Mouse (Mus musculus) neural tube, embryonic 14.5 days (tissue): ENCODE results near the gene Cxcr5. TPM values are rescaled to one million over a fixed set of nuclear protein-coding genes. Genes with fewer than 3 reads are reported as not detected.

Experiments used
- ATAC-seq: fragments of 200-750 bp; cut with Nextera tagmentation; 2 replicates; pipeline ENCODE4 v1.8.0; 2017; ENCODE audit warnings: low read depth, mild to moderate bottlenecking, moderate TSS enrichment, moderate library complexity
- H3K27ac ChIP-seq: fragments of 300-500 bp; sonication (generic); 2 replicates; pipeline ENCODE4 v1.5.1; 2014; ENCODE audit warnings: low read depth, mild to moderate bottlenecking, control low read depth, low read length, moderate library complexity, mixed read lengths
- H3K27me3 ChIP-seq: fragments of 300-500 bp; sonication (generic); 2 replicates; pipeline ENCODE4 v1.6.1; 2014; ENCODE audit warnings: low read length; ENCODE audit not compliant: control insufficient read depth, insufficient read depth
- H3K36me3 ChIP-seq: fragments of 300-500 bp; sonication (generic); 2 replicates; pipeline ENCODE4 v1.6.1; 2014; ENCODE audit warnings: low read length, mixed read lengths; ENCODE audit not compliant: control insufficient read depth, insufficient read depth
- H3K4me1 ChIP-seq: fragments of 300-500 bp; sonication (generic); 2 replicates; pipeline ENCODE4 v1.6.1; 2014; ENCODE audit warnings: low read length; ENCODE audit not compliant: control insufficient read depth, insufficient read depth
- H3K4me2 ChIP-seq: fragments of 300-500 bp; sonication (generic); 2 replicates; pipeline ENCODE4 v1.6.1; 2014; ENCODE audit warnings: mild to moderate bottlenecking, low read depth, low read length, control low read depth
- H3K4me3 ChIP-seq: fragments of 300-500 bp; sonication (generic); 2 replicates; pipeline ENCODE4 v1.5.1; 2014; ENCODE audit warnings: low read depth, low read length, control low read depth, mixed read lengths
- H3K9ac ChIP-seq: fragments of 300-500 bp; sonication (generic); replicated peaks from 2 replicates; pipeline ENCODE4 v1.6.1; 2014; ENCODE audit warnings: low read depth, mild to moderate bottlenecking, control low read depth, low read length, mixed read lengths
- H3K9me3 ChIP-seq: fragments of 300-500 bp; sonication (generic); 2 replicates; pipeline ENCODE4 v1.6.1; 2016; ENCODE audit warnings: low read length; ENCODE audit not compliant: control insufficient read depth
- WGBS: fragments of 180-500 bp; shearing (Covaris S2); extraction: QIAGEN DNeasy Blood & Tissue Kit; methylation state at CpG from one replicate; pipeline ENCODE4 v1.1.7; 2014; 5-methylcytosine and 5-hydroxymethylcytosine counted together
- polyA plus RNA-seq: library from polyadenylated mRNA; unstranded; fragments of >200 nt; fragmentation: Nextera tagmentation; extraction: Ambion mirVana; gene quantifications from 2 replicates; pipeline ENCODE4 v1.2.1, GENCODE M21; 2014

Gene Cxcr5
- polyA plus RNA-seq, 1 experiment from 2014 or later = not detected

DNA sequence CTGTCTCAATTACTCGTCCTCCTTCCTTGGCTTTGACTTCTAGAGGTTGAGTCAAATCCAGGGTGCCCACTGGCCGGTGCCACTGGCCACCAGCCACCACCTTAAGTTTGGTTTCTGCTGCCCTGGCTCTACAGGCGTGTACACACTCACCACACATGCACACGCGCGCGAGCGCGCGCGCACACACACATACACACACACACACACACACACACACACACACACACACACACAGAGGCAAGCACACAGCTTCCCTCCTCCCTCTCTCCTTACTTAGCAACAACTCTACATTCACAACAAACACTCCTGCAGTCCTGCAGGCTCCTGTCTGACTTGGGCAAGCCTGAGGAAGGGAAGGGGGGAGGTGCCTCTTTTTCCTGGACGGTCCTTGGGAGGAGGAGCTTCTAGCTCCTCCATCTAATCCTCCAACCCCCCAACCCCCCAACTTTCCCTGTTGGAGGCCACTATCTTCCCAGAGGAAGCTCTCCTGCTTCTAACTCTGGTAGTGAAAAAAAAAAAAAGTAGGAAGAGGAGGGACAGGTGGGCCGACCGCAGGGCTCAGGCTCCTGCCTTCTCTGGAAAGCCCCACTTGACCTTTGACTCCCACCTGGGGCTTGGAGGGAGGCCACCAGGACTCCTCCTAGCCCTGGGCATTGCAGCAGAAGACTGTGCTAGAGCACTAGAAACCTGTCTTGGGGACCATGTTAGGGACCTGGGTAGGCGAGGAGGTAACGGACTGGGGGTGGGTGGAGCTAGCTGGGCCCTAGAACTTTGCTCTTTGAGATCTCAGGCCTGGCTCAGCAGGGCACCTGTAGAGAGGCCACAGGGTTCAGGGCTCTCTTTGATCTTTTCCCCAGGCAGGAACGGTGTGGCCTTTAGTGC, 71.3 kb downstream of the Cxcr5 start:
- Histone ChIP-seq H3K27ac (peak overlapping the region; percentile 62; the same call in 1 of the 2 replicates), H3K4me2 (peak overlapping the region; percentile 92), H3K36me3 (no peaks in the 10 kb centered on the region), H3K4me3 (no peak overlapping the region), H3K27me3 (no peaks in the 10 kb centered on the region), H3K9ac (no peak overlapping the region), H3K4me1 (peaks cover 79% of the 10 kb centered on the region), H3K9me3 (no peaks in the 10 kb centered on the region)
- ATAC-seq = no peak
- 13% methylated on average over 17 of the region's 17 CpGs for WGBS

- no peak overlapping the region for H3K9ac ChIP-seq
- peaks cover 80% of the 10 kb centered on the region for H3K4me1 ChIP-seq
- no peaks in the 10 kb centered on the region for H3K9me3 ChIP-seq
- H3K27me3 ChIP-seq = no peaks in the 10 kb centered on the region
- ATAC-seq = peak; percentile 21; the same call in 1 of the 2 replicates
- peak overlapping the region; percentile 92 for H3K4me2 ChIP-seq
- 5% methylated on average over 17 of the region's 17 CpGs for WGBS
- H3K4me3 ChIP-seq = no peak overlapping the region
- no peaks in the 10 kb centered on the region for H3K36me3 ChIP-seq
- H3K27ac ChIP-seq = peak overlapping the region; percentile 74; the same call in 1 of the 2 replicates
Observed at GRCm38 (mm10) chr9:44489651-44490085, 72.0 kb downstream of the Cxcr5 start.

- peaks cover 79% of the 10 kb centered on the region for H3K4me1 ChIP-seq
- 10% methylated on average over 3 of the region's 5 CpGs for WGBS
- peak overlapping the region; percentile 74 for H3K27ac ChIP-seq
- no peaks in the 10 kb centered on the region for H3K27me3 ChIP-seq
- H3K9me3 ChIP-seq = no peaks in the 10 kb centered on the region
- peak overlapping the region; percentile 92 for H3K4me2 ChIP-seq
- H3K36me3 ChIP-seq = no peaks in the 10 kb centered on the region
- H3K9ac ChIP-seq = peak overlapping the region; percentile 34; the same call in 1 of the 2 replicates
- peak; percentile 22; the same call in 1 of the 2 replicates for ATAC-seq
- peak overlapping the region; percentile 6; the same call in 1 of the 2 replicates for H3K4me3 ChIP-seq
Observed at GRCm38 (mm10) chr9:44488855-44489381, 72.8 kb downstream of the Cxcr5 start.

DNA sequence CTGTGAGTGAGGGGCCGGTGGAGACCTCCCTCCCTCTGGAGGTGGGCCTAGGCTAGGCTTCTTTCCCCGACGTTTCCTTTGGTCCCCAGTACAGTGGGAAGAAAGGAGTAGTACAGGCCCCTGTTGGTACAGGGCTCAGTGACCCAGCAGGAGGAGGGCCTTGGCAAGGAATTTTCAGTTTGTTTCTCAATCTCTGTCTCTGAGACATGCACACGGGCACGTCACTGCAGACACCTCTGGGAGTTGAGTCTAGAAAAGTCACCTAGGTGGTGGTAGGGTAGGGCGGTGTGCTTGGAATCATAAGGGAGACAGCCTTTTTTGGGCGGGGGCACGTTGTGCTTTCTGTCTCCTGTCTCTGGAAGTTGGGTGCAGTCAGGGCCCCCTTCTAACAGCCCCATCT, 73.3 kb downstream of the Cxcr5 start:
- Histone ChIP-seq H3K27ac (peak overlapping the region; percentile 74; the same call in 1 of the 2 replicates), H3K4me1 (peaks cover 74% of the 10 kb centered on the region), H3K9me3 (no peaks in the 10 kb centered on the region), H3K4me2 (peak overlapping the region; percentile 92), H3K4me3 (no peak overlapping the region; the same call in 1 of the 2 replicates), H3K9ac (no peak overlapping the region), H3K27me3 (no peaks in the 10 kb centered on the region), H3K36me3 (no peaks in the 10 kb centered on the region)
- no peak for ATAC-seq
- 23% methylated on average over 8 of the region's 8 CpGs for WGBS

GRCm38 (mm10) chr9:44487441-44487840, 74.2 kb downstream of the Cxcr5 start:
- Histone ChIP-seq H3K4me2 (peak overlapping the region; percentile 92), H3K9ac (no peak overlapping the region), H3K36me3 (no peaks in the 10 kb centered on the region), H3K4me3 (peak overlapping the region; percentile 4; the same call in 1 of the 2 replicates), H3K9me3 (no peaks in the 10 kb centered on the region), H3K4me1 (peaks cover 72% of the 10 kb centered on the region), H3K27ac (peak overlapping the region; percentile 29; the same call in 1 of the 2 replicates), H3K27me3 (no peaks in the 10 kb centered on the region)
- 17% methylated on average over 7 of the region's 7 CpGs for WGBS
- ATAC-seq = no peak

- no peak for ATAC-seq
- Histone ChIP-seq H3K9ac (no peak overlapping the region), H3K9me3 (no peaks in the 10 kb centered on the region), H3K36me3 (no peaks in the 10 kb centered on the region), H3K4me2 (peak overlapping the region; percentile 92), H3K27ac (no peak overlapping the region; the same call in 1 of the 2 replicates), H3K4me1 (peaks cover 72% of the 10 kb centered on the region), H3K4me3 (peak overlapping the region; percentile 15; the same call in 1 of the 2 replicates), H3K27me3 (no peaks in the 10 kb centered on the region)
- WGBS = 25% methylated on average over 15 of the region's 15 CpGs
Observed at GRCm38 (mm10) chr9:44486741-44487421, 74.8 kb downstream of the Cxcr5 start.

DNA sequence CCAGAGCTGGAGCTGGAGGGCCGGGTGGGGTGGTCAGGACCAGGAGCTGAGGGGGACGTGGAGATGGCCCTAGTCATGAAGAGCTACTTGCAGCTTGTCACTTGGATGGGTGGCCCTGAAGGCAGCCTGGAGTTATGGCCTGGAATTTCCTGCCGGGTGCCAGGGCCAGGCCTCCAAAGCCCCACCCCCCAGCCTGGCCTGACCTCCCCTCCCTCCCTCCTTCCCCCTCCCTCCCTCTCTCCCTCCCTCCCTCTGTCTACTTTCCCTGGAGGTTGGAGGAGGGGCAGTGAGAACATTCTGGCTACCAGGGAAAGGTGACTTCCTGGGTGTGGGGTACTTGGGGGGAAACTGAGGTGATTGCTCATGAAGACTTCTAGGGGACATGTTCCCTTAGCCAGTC, 75.3 kb downstream of the Cxcr5 start:
- Histone ChIP-seq H3K4me3 (peak overlapping the region; percentile 15; the same call in 1 of the 2 replicates), H3K9ac (no peak overlapping the region), H3K9me3 (no peaks in the 10 kb centered on the region), H3K27me3 (no peaks in the 10 kb centered on the region), H3K4me2 (peak overlapping the region; percentile 92), H3K36me3 (no peaks in the 10 kb centered on the region), H3K27ac (no peak overlapping the region; the same call in 1 of the 2 replicates), H3K4me1 (peaks cover 70% of the 10 kb centered on the region)
- ATAC-seq = no peak
- WGBS = 12% methylated on average over 3 of the region's 3 CpGs

- Histone ChIP-seq H3K4me3 (peak overlapping the region; percentile 16; the same call in 1 of the 2 replicates), H3K4me2 (peak overlapping the region; percentile 92), H3K27me3 (no peaks in the 10 kb centered on the region), H3K9me3 (no peaks in the 10 kb centered on the region), H3K27ac (no peak overlapping the region), H3K4me1 (peaks cover 67% of the 10 kb centered on the region), H3K9ac (peak overlapping the region; percentile 22), H3K36me3 (no peaks in the 10 kb centered on the region)
- ATAC-seq = no peak
- 21% methylated on average over 14 of the region's 14 CpGs for WGBS
Observed at GRCm38 (mm10) chr9:44485516-44486161, 76.0 kb downstream of the Cxcr5 start.
